Mouse (Mus musculus): ENCODE measurements at regions not wholly inside any gene's neighbourhood (a gene's known extent, or its start where the extent isn't known, plus 50 kb on each side); places are given as distances from the start of the nearest gene placed in this dataset.

- H3K9me3 ChIP-seq, result no peaks in the 10 kb centered on the region
- H3K36me3 ChIP-seq, result no peaks in the 10 kb centered on the region
- 0 out of 2 replicates have a peak overlapping the region, but pooled peaks have one; percentile 38 for H3K27ac ChIP-seq
- no peak for ATAC-seq (ENCODE audit: insufficient number of reproducible peaks, low FRiP score, low TSS enrichment, low read depth)
- no peak overlapping the region for H3K4me3 ChIP-seq
- H3K9ac ChIP-seq, result no peak overlapping the region
- no peaks in the 10 kb centered on the region for H3K27me3 ChIP-seq
- H3K4me1 ChIP-seq, result peaks cover 10% of the 10 kb centered on the region
- 34% methylated on average over 5 of the region's 5 CpGs for WGBS
- H3K4me2 ChIP-seq, result 0 out of 2 replicates have a peak overlapping the region, but pooled peaks have one; percentile 2
Observed at GRCm38 (mm10) chr10:8037986-8038631, 82.1 kb upstream of the Tab2 start.

- no peak overlapping the region for H3K27ac ChIP-seq
- no peak overlapping the region for H3K4me3 ChIP-seq
- H3K9me3 ChIP-seq, result no peaks in the 10 kb centered on the region
- no peak overlapping the region for H3K9ac ChIP-seq
- no peaks in the 10 kb centered on the region for H3K36me3 ChIP-seq
- 69% methylated on average over 4 of the region's 4 CpGs for WGBS
- H3K27me3 ChIP-seq, result no peaks in the 10 kb centered on the region
- no peak for ATAC-seq (ENCODE audit: insufficient number of reproducible peaks, low FRiP score, low TSS enrichment, low read depth)
- no peak overlapping the region for H3K4me2 ChIP-seq
- H3K4me1 ChIP-seq, result peaks cover 10% of the 10 kb centered on the region
Observed at GRCm38 (mm10) chr10:8036293-8036692, 80.3 kb upstream of the Tab2 start.

GRCm38 (mm10) chr10:8035310-8035709 is 79.3 kb upstream of the Tab2 start:
- no peak overlapping the region for H3K4me3 ChIP-seq
- H3K9me3 ChIP-seq, result no peaks in the 10 kb centered on the region
- H3K27me3 ChIP-seq, result no peaks in the 10 kb centered on the region
- H3K4me1 ChIP-seq, result peaks cover 10% of the 10 kb centered on the region
- H3K4me2 ChIP-seq, result no peak overlapping the region
- WGBS, result 23% methylated on average over 1 of the region's 1 CpGs
- no peak overlapping the region for H3K9ac ChIP-seq
- no peaks in the 10 kb centered on the region for H3K36me3 ChIP-seq
- no peak overlapping the region for H3K27ac ChIP-seq
- no peak for ATAC-seq (ENCODE audit: insufficient number of reproducible peaks, low FRiP score, low TSS enrichment, low read depth)

GRCm38 (mm10) chr10:8032203-8032602 is 76.2 kb upstream of the Tab2 start:
- H3K4me1 ChIP-seq, result peaks cover 13% of the 10 kb centered on the region
- H3K9ac ChIP-seq, result no peak overlapping the region
- H3K27ac ChIP-seq, result no peak overlapping the region
- no peak overlapping the region for H3K4me3 ChIP-seq
- H3K9me3 ChIP-seq, result no peaks in the 10 kb centered on the region
- ATAC-seq (ENCODE audit: insufficient number of reproducible peaks, low FRiP score, low TSS enrichment, low read depth), result no peak
- 88% methylated on average over 1 of the region's 1 CpGs for WGBS
- no peaks in the 10 kb centered on the region for H3K36me3 ChIP-seq
- no peaks in the 10 kb centered on the region for H3K27me3 ChIP-seq
- H3K4me2 ChIP-seq, result no peak overlapping the region

GRCm38 (mm10) chr10:8028840-8029239 is 72.8 kb upstream of the Tab2 start:
- WGBS, result 50% methylated on average over 2 of the region's 2 CpGs
- no peak for ATAC-seq (ENCODE audit: insufficient number of reproducible peaks, low FRiP score, low TSS enrichment, low read depth)
- Histone ChIP-seq H3K36me3 (no peaks in the 10 kb centered on the region), H3K27ac (no peak overlapping the region), H3K4me2 (no peak overlapping the region), H3K4me3 (no peak overlapping the region), H3K9me3 (no peaks in the 10 kb centered on the region), H3K27me3 (no peaks in the 10 kb centered on the region), H3K4me1 (peaks cover 13% of the 10 kb centered on the region), H3K9ac (no peak overlapping the region)

GRCm38 (mm10) chr10:8027023-8027422 is 71.0 kb upstream of the Tab2 start:
- H3K36me3 ChIP-seq, result no peaks in the 10 kb centered on the region
- H3K4me1 ChIP-seq, result peaks cover 13% of the 10 kb centered on the region
- no peak for ATAC-seq (ENCODE audit: insufficient number of reproducible peaks, low FRiP score, low TSS enrichment, low read depth)
- no peak overlapping the region for H3K9ac ChIP-seq
- 16% methylated on average over 6 of the region's 6 CpGs for WGBS
- H3K4me3 ChIP-seq, result no peak overlapping the region
- no peaks in the 10 kb centered on the region for H3K27me3 ChIP-seq
- no peak overlapping the region for H3K4me2 ChIP-seq
- H3K27ac ChIP-seq, result no peak overlapping the region
- H3K9me3 ChIP-seq, result no peaks in the 10 kb centered on the region

- Histone ChIP-seq H3K36me3 (no peaks in the 10 kb centered on the region), H3K4me3 (no peak overlapping the region), H3K9ac (no peak overlapping the region), H3K27me3 (no peaks in the 10 kb centered on the region), H3K4me2 (no peak overlapping the region), H3K9me3 (no peaks in the 10 kb centered on the region), H3K4me1 (peaks cover 11% of the 10 kb centered on the region), H3K27ac (no peak overlapping the region)
- WGBS, result 91% methylated on average over 2 of the region's 2 CpGs
- ATAC-seq (ENCODE audit: insufficient number of reproducible peaks, low FRiP score, low TSS enrichment, low read depth), result no peak
Observed at GRCm38 (mm10) chr10:8023741-8024140, 67.7 kb upstream of the Tab2 start.

- Histone ChIP-seq H3K27me3 (no peaks in the 10 kb centered on the region), H3K9me3 (no peaks in the 10 kb centered on the region), H3K9ac (no peak overlapping the region), H3K4me1 (peaks cover 9% of the 10 kb centered on the region; the same call in 1 of the 2 replicates), H3K4me2 (no peak overlapping the region), H3K4me3 (no peak overlapping the region), H3K27ac (no peak overlapping the region), H3K36me3 (no peaks in the 10 kb centered on the region)
- no peak for ATAC-seq (ENCODE audit: insufficient number of reproducible peaks, low FRiP score, low TSS enrichment, low read depth)
- 60% methylated on average over 1 of the region's 1 CpGs for WGBS
Observed at GRCm38 (mm10) chr10:8021971-8022370, 65.9 kb upstream of the Tab2 start.

GRCm38 (mm10) chr10:8020916-8021705 is 65.1 kb upstream of the Tab2 start:
- WGBS, result 72% methylated on average over 4 of the region's 4 CpGs
- no peak overlapping the region for H3K9ac ChIP-seq
- no peaks in the 10 kb centered on the region for H3K36me3 ChIP-seq
- no peak for ATAC-seq (ENCODE audit: insufficient number of reproducible peaks, low FRiP score, low TSS enrichment, low read depth)
- H3K4me3 ChIP-seq, result no peak overlapping the region
- no peaks in the 10 kb centered on the region for H3K27me3 ChIP-seq
- no peak overlapping the region for H3K27ac ChIP-seq
- H3K4me1 ChIP-seq, result 0 out of 2 replicates have a peak, but pooled peaks cover 4% of the 10 kb centered on the region
- no peaks in the 10 kb centered on the region for H3K9me3 ChIP-seq
- no peak overlapping the region for H3K4me2 ChIP-seq

GRCm38 (mm10) chr10:8020113-8020512 is 64.1 kb upstream of the Tab2 start:
- H3K36me3 ChIP-seq, result no peaks in the 10 kb centered on the region
- 86% methylated on average over 4 of the region's 4 CpGs for WGBS
- H3K4me2 ChIP-seq, result no peak overlapping the region
- ATAC-seq (ENCODE audit: insufficient number of reproducible peaks, low FRiP score, low TSS enrichment, low read depth), result no peak
- H3K27ac ChIP-seq, result no peak overlapping the region
- no peak overlapping the region for H3K9ac ChIP-seq
- no peaks in the 10 kb centered on the region for H3K27me3 ChIP-seq
- no peaks in the 10 kb centered on the region for H3K9me3 ChIP-seq
- 0 out of 2 replicates have a peak, but pooled peaks cover 4% of the 10 kb centered on the region for H3K4me1 ChIP-seq
- H3K4me3 ChIP-seq, result no peak overlapping the region

- Histone ChIP-seq H3K9me3 (no peaks in the 10 kb centered on the region), H3K4me3 (no peak overlapping the region), H3K36me3 (no peaks in the 10 kb centered on the region), H3K9ac (no peak overlapping the region), H3K27me3 (no peaks in the 10 kb centered on the region), H3K4me1 (0 out of 2 replicates have a peak, but pooled peaks cover 4% of the 10 kb centered on the region), H3K27ac (no peak overlapping the region), H3K4me2 (no peak overlapping the region)
- no peak for ATAC-seq (ENCODE audit: insufficient number of reproducible peaks, low FRiP score, low TSS enrichment, low read depth)
Observed at GRCm38 (mm10) chr10:8018229-8019026, 62.4 kb upstream of the Tab2 start.

GRCm38 (mm10) chr10:8016741-8017140 is 60.7 kb upstream of the Tab2 start:
- Histone ChIP-seq H3K9ac (no peak overlapping the region), H3K9me3 (no peaks in the 10 kb centered on the region)
- WGBS, result 85% methylated on average over 2 of the region's 2 CpGs

More at GRCm38 (mm10) chr10:8016741-8017140, 60.7 kb upstream of the Tab2 start:
- Histone ChIP-seq H3K27ac (no peak overlapping the region), H3K27me3 (no peaks in the 10 kb centered on the region), H3K4me3 (no peak overlapping the region), H3K4me1 (0 out of 2 replicates have a peak, but pooled peaks cover 4% of the 10 kb centered on the region), H3K36me3 (no peaks in the 10 kb centered on the region), H3K4me2 (no peak overlapping the region)
- no peak for ATAC-seq (ENCODE audit: insufficient number of reproducible peaks, low FRiP score, low TSS enrichment, low read depth)
